Mouse (Mus musculus) cortical plate, adult 2 months (tissue): ENCODE measurements around the gene Pdgfa.

Source experiments
- CTCF ChIP-seq: fragments of 200-500 bp; IDR thresholded peaks from 2 replicates; pipeline ENCODE4 v1.5.1; 2011; ENCODE audit warnings: mild to moderate bottlenecking, control low read depth, low read length; ENCODE audit not compliant: insufficient read depth; ENCODE audit errors: extremely low read depth
- POLR2A ChIP-seq: fragments of 200-500 bp; IDR thresholded peaks from 2 replicates; pipeline ENCODE4 v1.6.1; 2011; ENCODE audit warnings: mild to moderate bottlenecking, low read length, control low read depth; ENCODE audit not compliant: insufficient read depth; ENCODE audit errors: extremely low read depth

- TF ChIP-seq POLR2A (no peak), CTCF (no peak)
Observed at GRCm38 (mm10) chr5:138991734-138992133, 5.4 kb downstream of the Pdgfa start.
